Mouse (Mus musculus) urinary bladder, adult 18-20 months (tissue): ENCODE measurements around the gene Agbl1.

ENCODE experiments used
- DNase-seq, 2 experiments: peaks; one replicate each; pipeline ENCODE4 v3.0.0; 2022; ENCODE audit warnings: low spot score in 2 of 2, mixed read lengths in 2 of 2

Agbl1 gene

DNA sequence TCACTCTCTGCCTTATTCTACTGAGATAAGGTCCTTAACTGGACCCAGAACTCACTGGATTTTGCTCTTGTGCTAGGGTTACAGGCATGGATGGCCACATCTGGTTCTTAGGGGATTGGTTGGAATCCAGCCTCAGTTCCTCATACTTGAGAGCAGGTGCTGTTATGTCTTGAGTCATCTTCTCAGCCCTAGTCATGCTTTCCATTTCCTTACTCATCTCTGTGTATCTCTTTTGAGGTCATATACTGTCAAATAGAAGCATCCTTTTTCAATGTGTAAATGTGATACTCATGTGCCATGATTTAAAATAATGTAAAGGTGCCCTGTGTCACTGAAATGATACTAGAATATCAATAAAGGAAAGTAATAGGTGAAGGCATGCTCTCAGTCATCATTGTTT, 705.5 kb downstream of the Agbl1 start:
- no peak for DNase-seq

DNA sequence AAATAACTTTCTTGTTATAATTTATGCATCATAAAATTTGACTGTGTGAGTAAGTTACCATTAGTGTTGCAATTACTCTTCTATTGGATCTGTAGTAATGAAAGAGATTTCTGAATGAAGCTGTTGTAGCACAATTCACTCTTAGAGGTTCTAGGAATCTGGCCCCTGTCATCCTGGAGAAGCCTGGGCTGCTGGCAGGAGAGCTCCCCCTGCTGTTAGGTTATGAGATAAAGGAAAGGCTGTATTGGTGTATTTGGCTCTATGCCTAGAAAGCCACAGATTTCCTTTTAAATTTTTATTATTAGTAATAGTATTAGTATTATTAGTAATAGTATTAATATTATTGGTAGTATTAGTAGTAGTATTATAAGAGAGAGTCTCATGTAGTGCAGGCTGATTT, 711.8 kb downstream of the Agbl1 start:
- DNase-seq: peak in 1 of 2 experiments; percentile 1

DNA sequence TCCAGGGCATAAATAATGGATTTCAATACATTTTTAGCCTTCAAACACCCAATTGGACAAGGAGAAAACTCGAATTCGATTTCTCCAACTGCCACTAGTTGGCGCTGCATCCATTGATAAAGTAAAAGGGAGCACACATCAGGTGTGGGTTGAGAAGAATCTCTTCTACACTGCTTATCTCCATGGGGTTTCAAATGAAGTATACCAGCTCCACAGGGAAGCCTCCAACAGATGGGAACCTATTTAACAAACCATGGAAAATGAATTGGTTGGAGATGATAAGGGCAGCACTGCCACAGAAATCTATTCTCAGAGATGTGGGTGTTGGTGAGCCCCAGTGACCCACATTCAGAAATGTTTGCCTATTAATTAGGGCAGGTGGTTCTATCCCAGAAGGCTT, 741.6 kb downstream of the Agbl1 start:
- no peak for DNase-seq

DNA sequence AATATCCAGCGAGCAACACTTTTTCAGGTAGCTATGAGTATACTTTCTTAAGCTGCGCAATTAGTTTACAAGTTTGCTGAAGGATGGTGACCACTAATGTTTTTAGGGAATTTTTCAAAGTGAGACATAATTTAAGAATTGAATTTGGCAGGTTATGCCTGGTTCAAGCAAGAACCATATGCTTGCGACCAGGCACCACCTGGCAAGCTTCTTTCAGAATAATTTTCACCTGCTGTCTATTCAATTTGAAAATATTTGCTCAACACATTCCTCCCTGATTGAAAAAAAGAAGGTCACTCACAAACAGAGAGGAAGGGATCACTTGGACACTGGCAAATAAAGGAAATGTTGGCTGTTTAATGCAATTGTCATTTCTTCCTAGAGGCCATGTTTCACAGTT, 779.9 kb downstream of the Agbl1 start:
- DNase-seq: no peak

DNA sequence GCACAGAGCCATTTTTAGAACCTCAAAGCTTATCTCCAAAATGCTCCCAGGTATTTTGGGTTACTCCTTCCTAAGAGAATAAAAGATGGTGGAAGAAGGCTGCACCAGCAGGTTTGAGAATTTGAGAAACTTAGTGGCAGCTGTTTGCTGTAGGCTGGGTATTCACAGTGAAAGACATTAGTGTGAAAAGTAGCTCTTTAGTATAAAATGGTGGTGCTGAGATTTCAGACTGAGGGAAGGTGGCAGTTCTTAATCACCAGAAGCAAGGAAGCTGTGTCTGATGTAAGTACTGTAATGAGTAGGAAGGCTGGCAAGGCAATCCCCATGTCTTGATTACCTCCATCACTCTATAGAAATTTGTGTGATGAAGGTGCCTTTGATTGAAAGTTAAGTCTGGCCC, 799.3 kb downstream of the Agbl1 start:
- DNase-seq: no peak

DNA sequence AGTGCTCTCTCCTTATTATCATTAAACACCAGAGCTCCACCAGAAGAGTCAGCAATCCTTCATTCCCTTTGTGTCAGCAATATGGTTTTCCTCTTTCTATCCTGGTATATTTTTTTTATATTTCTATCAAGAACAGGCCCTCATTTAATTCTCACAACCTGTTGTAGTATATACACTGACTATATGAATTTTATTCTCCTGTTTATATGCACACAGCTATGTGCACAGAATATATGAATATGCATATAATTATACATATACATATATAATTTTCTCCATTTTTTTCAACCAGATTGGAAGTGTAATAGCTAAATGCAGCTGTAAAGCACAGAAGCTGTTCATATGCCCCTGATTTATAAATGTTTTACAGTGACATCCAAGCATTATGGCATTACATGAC, 846.3 kb downstream of the Agbl1 start:
- no peak for DNase-seq

DNA sequence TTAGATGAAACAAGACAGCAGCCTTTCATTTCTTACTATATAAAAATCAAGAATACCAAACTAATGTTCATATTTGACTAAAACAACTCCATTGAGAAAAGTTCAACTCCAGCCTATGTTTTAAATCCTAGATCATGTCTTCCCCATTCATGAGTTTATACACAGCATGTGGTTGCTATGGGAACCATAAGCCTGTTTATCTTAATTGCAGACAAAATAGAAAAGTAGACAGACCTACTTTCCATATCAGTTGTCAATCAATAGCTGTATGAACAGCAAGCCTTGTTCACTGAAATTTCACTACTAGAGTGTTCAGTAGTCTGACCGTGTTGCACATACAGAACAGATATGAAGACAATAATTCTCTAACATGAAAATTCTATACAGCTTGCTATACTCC, 857.6 kb downstream of the Agbl1 start:
- no peak for DNase-seq

DNA sequence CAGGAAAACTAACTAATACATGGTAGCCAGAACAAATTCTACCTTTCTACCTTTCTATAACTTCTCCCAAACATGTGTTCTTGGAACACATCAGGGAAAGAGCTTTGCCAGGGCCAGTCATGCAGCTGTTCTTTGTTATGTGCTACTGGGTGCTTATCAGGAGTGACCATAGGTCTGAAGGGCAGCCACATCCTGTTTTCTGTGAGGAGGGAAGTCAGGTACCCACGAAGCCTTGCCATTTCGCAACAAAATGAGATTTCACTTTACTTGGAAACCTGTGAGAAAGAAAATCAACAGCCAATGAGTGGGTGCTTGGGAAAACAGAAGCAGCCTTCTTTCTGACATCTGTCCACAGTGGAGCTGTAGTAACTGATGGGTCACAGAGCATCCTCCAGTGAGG, 865.5 kb downstream of the Agbl1 start:
- no peak for DNase-seq

DNA sequence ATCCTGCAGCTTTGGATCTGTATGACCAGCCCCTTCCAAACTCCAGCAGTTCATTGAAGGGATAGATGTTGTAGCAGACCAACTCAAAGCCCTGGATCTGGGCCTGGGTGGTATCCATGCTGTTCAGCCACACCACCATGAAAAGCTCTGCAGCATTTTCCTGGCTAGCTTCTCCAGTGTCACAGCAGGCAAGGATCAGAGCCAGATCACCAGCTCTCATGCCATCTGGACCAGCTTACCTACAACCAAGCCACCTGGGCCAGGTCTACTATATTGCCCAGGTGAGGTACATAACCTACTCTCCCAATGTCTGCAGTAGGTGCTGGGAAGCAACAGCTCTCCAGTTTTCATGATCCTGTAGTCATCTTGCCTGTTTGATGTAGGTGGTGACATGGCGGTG, 884.3 kb downstream of the Agbl1 start:
- DNase-seq: no peak

DNA sequence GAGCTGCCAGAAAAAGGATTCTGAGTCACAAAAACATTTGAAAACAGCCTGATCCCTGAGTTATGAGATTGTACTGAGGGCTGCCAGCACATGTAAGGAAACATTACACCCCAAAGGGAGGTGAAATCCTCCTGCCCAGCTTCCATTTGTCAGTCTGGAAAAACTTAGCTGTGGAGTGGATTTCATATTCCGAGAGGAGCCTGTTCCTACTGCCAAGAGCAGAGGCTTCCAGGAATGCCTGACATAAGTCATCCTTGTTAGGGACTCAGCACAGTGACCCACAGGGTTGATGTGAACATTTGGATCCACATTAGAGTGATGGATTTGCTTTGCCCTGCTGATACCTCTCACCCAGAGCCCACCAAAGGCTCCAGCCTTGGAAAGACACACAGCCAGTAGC, 899.4 kb downstream of the Agbl1 start:
- DNase-seq: no peak

DNA sequence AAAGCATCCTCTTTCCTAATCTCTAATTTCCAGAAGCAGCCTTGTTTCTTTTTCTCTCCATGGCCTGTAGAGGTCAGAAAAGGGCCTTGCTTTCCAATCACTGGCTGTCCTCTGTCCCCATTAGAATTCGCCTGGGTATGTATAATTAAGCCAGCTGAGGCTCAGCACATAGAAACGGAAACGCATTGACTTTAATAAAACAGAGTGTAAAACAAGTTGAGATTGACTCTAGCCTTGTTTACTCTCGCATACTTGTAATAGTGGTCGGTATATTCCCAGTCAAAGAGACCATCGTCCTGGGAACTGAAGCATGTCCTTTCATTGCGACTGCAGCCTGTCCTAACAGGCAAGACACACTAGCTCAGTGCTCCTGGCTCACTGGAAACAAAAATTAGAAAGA, 902.3 kb downstream of the Agbl1 start:
- no peak for DNase-seq

DNA sequence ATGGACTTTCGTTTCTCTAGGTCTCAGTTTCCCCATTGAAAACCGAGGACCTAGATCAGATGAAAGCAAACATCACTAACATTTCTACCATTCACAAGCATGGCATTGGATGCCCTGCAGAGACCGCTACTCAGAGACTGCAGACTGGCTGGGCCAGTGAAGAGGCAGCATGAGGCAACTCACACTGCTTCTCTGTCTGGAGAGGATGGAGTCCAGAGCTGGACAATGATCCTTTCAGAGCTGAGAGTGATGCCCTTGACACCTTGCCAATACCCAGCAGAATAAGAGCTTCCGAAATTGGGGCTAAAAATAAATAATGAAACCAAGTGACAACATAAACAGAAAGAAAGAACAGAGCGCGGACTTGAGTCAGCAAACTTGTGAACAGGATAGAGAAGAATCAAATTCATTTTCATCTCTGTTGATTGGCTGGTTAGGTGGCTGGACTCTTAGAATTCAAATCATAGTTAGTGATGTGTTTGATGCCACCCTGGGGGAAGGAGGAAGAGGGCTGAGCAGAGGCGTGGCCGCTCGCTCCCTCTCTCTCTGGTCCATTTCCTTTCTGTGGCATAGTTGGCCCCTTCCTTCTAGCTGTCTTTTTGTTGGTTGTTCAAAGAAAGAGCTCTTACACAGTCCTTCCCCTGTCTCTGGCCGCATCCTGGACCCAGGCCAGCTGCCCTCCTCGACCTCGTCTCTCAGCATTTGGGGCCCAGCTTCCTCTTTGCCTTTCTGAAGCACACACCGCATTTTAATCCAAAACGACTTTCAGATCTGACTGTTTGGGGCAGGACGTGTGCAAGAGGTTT, 903.1 kb downstream of the Agbl1 start:
- DNase-seq: no peak

DNA sequence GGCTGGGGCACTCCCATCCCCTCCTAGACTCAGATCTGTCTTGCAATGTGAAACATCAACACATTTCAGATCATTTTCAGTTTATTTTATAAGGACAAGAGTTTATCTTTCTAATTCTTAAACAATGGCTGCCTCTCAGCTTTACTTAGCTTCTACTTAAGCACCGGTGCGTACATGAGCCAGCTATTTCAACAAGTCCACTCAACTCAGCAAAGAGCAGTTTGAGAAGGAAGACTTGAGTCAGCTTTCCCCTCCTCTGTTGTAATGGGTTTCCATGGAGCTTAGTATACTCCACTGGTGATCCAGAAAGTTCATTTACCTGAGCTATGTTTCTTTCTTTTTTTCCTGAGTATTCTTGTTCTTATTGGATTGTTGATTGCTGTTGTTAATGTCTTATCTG, 905.2 kb downstream of the Agbl1 start:
- no peak for DNase-seq

DNA sequence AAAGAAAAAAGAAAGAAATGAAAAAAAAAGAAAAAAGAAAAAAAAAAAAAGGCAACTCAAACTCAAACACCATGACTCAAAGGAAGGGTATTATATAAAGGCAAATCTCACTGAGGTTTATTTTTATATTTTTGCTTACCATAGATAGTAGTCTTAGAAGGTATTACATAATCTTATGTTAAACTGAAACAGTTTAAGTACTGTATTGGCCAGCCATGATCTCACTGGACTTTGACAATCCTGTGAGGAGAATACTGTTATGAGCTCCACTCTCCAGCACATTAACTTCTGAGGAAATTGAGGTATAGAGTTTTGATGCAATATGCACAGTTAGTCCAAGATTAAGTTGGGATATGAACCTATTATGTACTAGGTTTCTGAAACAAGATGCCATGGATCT, 909.0 kb downstream of the Agbl1 start:
- DNase-seq: no peak

DNA sequence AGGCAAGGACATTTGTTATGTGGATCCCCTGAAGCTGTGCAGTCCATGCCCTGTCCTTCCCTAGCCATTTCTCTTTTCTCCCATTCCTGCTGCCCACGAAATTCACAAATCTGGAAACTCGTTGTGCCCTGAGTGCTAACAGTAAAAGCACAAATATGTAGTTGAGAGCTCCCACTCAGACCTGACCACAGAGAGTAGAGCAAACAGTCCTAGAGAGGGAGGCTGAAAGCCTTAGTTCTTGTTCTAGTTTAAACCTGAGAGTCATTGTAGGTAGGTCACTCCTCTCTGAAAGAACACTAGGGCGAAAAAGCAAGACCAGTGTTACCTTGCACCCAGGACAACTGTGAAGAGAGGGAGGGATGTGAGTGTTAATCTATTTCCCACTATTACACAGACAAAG, 917.8 kb downstream of the Agbl1 start:
- DNase-seq: no peak

DNA sequence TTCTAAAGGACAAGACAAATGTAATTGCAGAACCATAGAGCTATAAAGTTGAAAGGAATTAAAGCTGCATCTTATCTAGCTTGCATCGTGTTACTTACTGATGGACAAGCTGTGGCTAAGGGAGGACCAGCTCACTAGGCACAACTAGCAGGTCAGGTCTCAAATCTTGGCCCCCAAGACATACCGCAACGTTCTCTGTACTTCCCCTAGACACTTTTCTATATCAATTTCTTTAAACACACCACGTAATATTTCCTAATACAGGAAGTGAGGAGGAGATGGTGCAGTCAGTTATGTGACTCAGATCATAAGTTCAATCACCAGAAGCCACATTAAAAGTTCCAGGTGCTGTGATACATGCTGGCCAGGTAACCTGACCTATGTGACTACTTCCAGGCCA, 919.1 kb downstream of the Agbl1 start:
- no peak for DNase-seq

DNA sequence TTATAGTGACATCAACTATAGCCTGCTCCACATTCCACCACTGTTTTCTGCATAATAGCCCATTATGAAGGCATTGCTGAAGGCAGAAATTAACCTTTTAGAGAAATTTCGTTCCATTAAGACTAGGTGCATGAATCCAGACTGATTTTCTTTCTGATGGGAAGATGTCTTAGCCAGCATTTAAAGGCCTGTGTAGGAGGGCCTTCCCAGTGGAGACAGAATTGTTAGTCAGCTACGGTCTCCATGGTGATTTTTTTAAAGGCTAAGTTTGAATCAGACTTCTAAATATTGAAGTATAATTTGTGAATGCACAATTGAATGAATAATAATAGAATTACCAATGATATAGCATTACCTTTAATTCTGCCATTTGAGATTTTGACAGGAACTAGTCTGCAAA, 920.2 kb downstream of the Agbl1 start:
- no peak for DNase-seq

DNA sequence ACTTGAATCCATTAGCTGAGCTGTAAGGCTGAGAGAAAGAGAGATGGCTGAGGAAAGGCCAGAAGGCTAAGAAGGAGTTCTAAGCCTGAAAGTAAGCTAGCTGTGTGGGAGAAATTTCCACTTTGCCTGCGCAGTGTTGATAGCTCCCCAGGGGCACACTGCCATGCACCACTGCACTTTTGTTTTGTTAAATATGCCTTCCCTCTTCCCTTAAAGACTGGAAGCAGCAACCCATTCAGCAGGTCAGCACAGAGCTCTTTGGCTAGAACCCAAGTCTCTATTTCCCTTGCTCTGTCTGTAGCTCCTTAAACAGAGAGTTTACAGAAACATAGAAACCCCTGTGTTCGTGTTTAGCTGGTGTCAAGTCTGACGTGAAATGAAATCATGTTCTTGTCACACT, 922.7 kb downstream of the Agbl1 start:
- DNase-seq: no peak

DNA sequence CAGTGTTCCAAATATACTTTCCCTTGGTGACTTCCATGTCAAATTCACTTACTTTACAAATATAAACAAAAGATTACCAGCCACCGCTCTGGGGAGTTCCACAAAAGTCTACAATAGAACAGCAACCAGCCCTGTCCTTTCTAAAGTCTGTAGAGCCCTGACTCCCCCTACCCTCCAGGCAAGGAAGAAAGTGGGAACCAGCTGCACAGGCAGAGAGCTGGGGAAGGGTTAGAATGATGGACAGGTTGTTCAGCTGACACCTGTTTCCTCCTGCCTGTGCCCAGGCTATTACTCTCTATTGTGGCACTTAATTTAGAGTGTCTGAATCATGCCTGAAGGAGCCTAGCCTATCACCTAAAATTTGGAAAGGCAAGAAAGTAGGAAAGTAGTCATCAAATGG, 923.2 kb downstream of the Agbl1 start:
- no peak for DNase-seq

DNA sequence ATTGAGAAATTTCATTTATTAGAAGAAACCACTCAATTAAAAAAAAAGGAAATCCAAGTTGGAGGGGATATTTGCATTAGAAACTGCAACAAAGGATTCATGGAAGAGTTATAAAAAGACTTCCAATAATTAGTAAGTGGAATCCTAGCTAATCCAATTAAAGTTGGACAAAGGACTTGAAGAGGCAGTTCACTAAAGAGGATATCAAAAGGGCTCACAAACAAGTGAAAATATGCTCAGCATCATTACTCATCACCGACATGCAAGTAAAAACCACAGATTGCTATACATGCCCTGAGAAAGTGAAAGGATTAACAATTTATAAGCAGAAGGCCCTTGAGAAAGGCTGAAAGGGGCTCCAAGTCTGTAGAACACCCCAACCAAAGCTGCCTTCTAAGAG, 935.2 kb downstream of the Agbl1 start:
- no peak for DNase-seq
